Mouse (Mus musculus) kidney, embryonic 16.5 days (tissue): Measurements from ENCODE around the gene Pde6h. TPM values are rescaled to one million over a fixed set of nuclear protein-coding genes. Genes with fewer than 3 reads are reported as not detected.

Source experiments
- ATAC-seq: fragments of 200-750 bp; cut with Nextera tagmentation; 2 replicates; pipeline ENCODE4 v1.8.0; 2017; ENCODE audit warnings: moderate TSS enrichment; ENCODE audit not compliant: low FRiP score, low TSS enrichment
- H3K27ac ChIP-seq: fragments of 300-500 bp; sonication (generic); 2 replicates; pipeline ENCODE4 v1.5.1; 2014; ENCODE audit warnings: low read length
- H3K27me3 ChIP-seq: fragments of 300-500 bp; sonication (generic); 2 replicates; pipeline ENCODE4 v1.6.1; 2014; ENCODE audit warnings: low read length, control low read depth, mixed read lengths; ENCODE audit not compliant: insufficient read depth
- H3K36me3 ChIP-seq: fragments of 300-500 bp; sonication (generic); 2 replicates; pipeline ENCODE4 v1.6.1; 2014; ENCODE audit warnings: low read length, control low read depth, mixed read lengths; ENCODE audit not compliant: insufficient read depth
- H3K4me1 ChIP-seq: fragments of 300-500 bp; sonication (generic); 2 replicates; pipeline ENCODE4 v1.6.1; 2014; ENCODE audit warnings: low read length, control low read depth, mixed read lengths; ENCODE audit not compliant: insufficient read depth
- H3K4me2 ChIP-seq: fragments of 300-500 bp; sonication (generic); replicated peaks from 2 replicates; pipeline ENCODE4 v1.6.1; 2014; ENCODE audit warnings: low read depth, low read length
- H3K4me3 ChIP-seq: fragments of 300-500 bp; sonication (generic); 2 replicates; pipeline ENCODE4 v1.5.1; 2014; ENCODE audit warnings: mild to moderate bottlenecking, low read length
- H3K9ac ChIP-seq: fragments of 300-500 bp; sonication (generic); replicated peaks from 2 replicates; pipeline ENCODE4 v1.6.1; 2014; ENCODE audit warnings: low read length
- H3K9me3 ChIP-seq: fragments of 300-500 bp; sonication (generic); 2 replicates; pipeline ENCODE4 v1.6.1; 2016; ENCODE audit warnings: low read length, control low read depth
- WGBS: fragments of 180-500 bp; shearing (Covaris S2); extraction: QIAGEN DNeasy Blood & Tissue Kit; methylation state at CpG from one replicate; pipeline ENCODE4 v1.1.7; 2014; 5-methylcytosine and 5-hydroxymethylcytosine counted together
- polyA plus RNA-seq: library from polyadenylated mRNA; unstranded; fragments of >200 nt; fragmentation: Nextera tagmentation; extraction: Ambion mirVana; gene quantifications from 2 replicates; pipeline ENCODE4 v1.2.1, GENCODE M21; 2015

The Pde6h gene
- polyA plus RNA-seq, 1 experiment from 2014 or later: 0.55 TPM

DNA sequence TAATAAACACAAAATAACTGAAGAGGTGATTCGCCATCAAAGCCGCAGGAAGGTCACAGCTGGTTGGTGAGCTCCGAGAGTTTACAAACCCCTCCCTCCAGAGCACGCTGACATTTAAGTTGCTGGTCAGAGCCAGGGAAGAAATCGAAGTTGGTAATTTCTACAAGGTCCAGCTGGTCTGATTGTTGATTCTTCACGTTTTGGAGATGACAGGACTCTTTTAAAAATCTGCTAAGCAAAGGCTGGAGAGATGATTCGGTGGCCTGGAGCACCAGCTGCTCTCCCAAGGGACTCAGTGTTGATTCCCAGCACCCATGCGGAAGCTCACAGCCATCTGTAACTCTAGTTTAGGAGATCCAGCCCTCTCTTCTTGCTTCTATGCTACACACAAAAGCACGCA, 12.7 kb downstream of the Pde6h start:
- H3K9me3 ChIP-seq: no peaks in the 10 kb centered on the region
- H3K4me1 ChIP-seq: peaks cover 24% of the 10 kb centered on the region
- no peak overlapping the region for H3K27ac ChIP-seq
- H3K4me2 ChIP-seq: no peak overlapping the region
- H3K4me3 ChIP-seq: no peak overlapping the region
- H3K27me3 ChIP-seq: no peaks in the 10 kb centered on the region
- 81% methylated on average over 9 of the region's 9 CpGs for WGBS
- ATAC-seq: no peak
- H3K36me3 ChIP-seq: no peaks in the 10 kb centered on the region
- no peak overlapping the region for H3K9ac ChIP-seq

DNA sequence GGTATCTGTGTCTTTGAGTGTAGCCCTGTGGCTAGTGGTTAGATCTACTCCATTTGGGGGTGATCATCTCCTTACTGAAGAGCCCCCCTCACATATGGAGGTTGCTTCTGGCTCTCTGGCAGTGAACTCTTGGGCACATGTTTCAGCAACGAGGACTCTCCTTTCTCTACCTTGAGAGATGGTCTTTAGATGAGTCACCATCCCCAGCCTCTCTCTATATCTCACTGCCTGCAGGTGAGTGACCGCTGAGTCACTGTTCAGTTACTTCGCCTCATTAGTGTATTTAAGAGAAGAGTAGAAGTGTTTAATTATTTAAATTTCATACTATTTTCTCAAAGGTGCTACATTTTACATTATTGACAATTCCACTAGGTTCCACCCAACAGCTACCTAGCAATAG, 13.5 kb downstream of the Pde6h start:
- H3K4me2 ChIP-seq: no peak overlapping the region
- no peak for ATAC-seq
- WGBS: 82% methylated on average over 3 of the region's 3 CpGs

GRCm38 (mm10) chr6:136938331-136939126, 14.9 kb downstream of the Pde6h start:
- Histone ChIP-seq H3K4me2 (no peak overlapping the region), H3K9me3 (no peaks in the 10 kb centered on the region), H3K27me3 (no peaks in the 10 kb centered on the region), H3K27ac (peak overlapping the region; percentile 69), H3K4me3 (no peak overlapping the region), H3K9ac (no peak overlapping the region), H3K4me1 (peaks cover 32% of the 10 kb centered on the region), H3K36me3 (no peaks in the 10 kb centered on the region)
- no peak for ATAC-seq
- WGBS: 76% methylated on average over 18 of the region's 18 CpGs

More for the DNA sequence above, 13.5 kb downstream of the Pde6h start:
- H3K4me1 ChIP-seq: peaks cover 28% of the 10 kb centered on the region
- H3K27ac ChIP-seq: no peak overlapping the region
- H3K36me3 ChIP-seq: no peaks in the 10 kb centered on the region
- no peak overlapping the region for H3K4me3 ChIP-seq
- no peaks in the 10 kb centered on the region for H3K9me3 ChIP-seq
- no peak overlapping the region for H3K9ac ChIP-seq
- no peaks in the 10 kb centered on the region for H3K27me3 ChIP-seq

- Histone ChIP-seq H3K9me3 (no peaks in the 10 kb centered on the region), H3K4me3 (no peak overlapping the region), H3K36me3 (no peaks in the 10 kb centered on the region), H3K4me1 (peaks cover 32% of the 10 kb centered on the region), H3K9ac (no peak overlapping the region; the same call in 1 of the 2 replicates), H3K27me3 (no peaks in the 10 kb centered on the region), H3K4me2 (no peak overlapping the region), H3K27ac (peak overlapping the region; percentile 89)
- 83% methylated on average over 14 of the region's 14 CpGs for WGBS
- no peak for ATAC-seq
Measured at GRCm38 (mm10) chr6:136939326-136940187, 15.9 kb downstream of the Pde6h start.

- Histone ChIP-seq H3K27ac (peak overlapping the region; percentile 89), H3K36me3 (no peaks in the 10 kb centered on the region), H3K4me1 (peaks cover 32% of the 10 kb centered on the region), H3K4me2 (peak overlapping the region; percentile 44), H3K9ac (peak overlapping the region; percentile 47), H3K27me3 (no peaks in the 10 kb centered on the region), H3K4me3 (peak overlapping the region; percentile 29; the same call in 1 of the 2 replicates), H3K9me3 (no peaks in the 10 kb centered on the region)
- ATAC-seq: no peak
- 57% methylated on average over 11 of the region's 11 CpGs for WGBS
Measured at GRCm38 (mm10) chr6:136940188-136940960, 16.7 kb downstream of the Pde6h start.

DNA sequence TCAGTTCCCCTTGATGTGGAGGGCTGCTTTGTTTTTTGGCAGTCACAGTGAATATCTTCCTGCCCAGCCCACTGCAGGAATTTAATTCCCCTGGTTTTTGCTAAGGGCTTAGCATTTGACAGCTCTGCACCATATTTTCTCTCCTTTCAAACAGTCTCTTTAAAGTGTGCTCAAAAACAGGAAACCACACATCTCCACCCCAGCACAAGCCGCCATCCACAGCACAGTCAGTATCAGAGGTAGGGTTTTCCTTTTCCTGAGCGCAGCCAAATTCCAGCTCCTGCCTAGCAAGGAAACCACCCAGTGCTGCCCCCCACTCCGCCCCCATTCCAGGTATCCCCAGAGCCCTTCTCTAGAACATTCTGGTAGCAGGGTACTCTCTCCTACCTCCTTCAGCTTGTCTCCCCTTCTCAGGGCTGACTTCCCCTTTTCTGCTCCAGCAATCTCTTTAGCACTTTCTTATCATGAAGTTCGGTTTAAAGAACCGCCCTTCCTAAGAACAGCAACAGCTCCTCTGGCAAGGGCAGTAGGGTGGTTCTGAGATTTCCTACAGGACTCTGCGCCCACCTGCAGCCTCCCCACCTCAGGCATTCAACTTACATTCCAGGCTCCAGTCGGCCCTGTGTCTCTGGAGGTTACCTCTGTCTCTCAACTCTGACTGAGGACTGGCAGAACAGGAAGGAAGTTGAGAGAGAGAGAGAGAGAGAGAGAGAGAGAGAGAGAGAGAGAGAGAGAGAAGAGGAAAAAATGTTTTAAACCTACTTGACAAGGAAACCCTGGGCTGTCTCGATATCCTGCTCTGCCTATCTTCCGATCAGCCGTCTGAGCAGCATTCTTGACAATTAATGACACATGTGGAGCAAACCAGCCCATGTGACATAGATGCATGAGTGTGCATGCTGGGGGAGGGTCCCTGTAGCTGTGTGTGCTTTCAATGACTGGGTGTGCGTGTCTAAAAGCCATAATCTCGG, 17.7 kb downstream of the Pde6h start, which contains the start of gene Arhgdib:
Gene Arhgdib, minus strand, starts transcription at position 849 of the 971 bp plus-strand sequence.
- ATAC-seq: peak; percentile 69
- peak within 1 kb of the TSS; percentile 47 for H3K9ac ChIP-seq
- peak within 1 kb of the TSS; percentile 89 for H3K27ac ChIP-seq
- no peaks in the 10 kb centered on the region for H3K27me3 ChIP-seq
- no peaks in the 10 kb centered on the region for H3K36me3 ChIP-seq
- peak within 1 kb of the TSS; percentile 29 for H3K4me3 ChIP-seq
- 24% methylated on average over 12 of the region's 12 CpGs for WGBS
- H3K4me1 ChIP-seq: peaks cover 32% of the 10 kb centered on the region
- peak within 1 kb of the TSS; percentile 44 for H3K4me2 ChIP-seq
- H3K9me3 ChIP-seq: no peaks in the 10 kb centered on the region

GRCm38 (mm10) chr6:136942280-136942679, 18.6 kb downstream of the Pde6h start:
- Histone ChIP-seq H3K27ac (no peak overlapping the region), H3K4me2 (no peak overlapping the region), H3K4me3 (no peak overlapping the region), H3K36me3 (no peaks in the 10 kb centered on the region), H3K9ac (no peak overlapping the region), H3K27me3 (no peaks in the 10 kb centered on the region), H3K4me1 (peaks cover 32% of the 10 kb centered on the region), H3K9me3 (no peaks in the 10 kb centered on the region)
- WGBS: 82% methylated on average over 9 of the region's 9 CpGs
- no peak for ATAC-seq

- H3K4me2 ChIP-seq: no peak overlapping the region
- no peak overlapping the region for H3K27ac ChIP-seq
- H3K4me1 ChIP-seq: peaks cover 32% of the 10 kb centered on the region
- H3K9me3 ChIP-seq: no peaks in the 10 kb centered on the region
- H3K27me3 ChIP-seq: no peaks in the 10 kb centered on the region
- H3K9ac ChIP-seq: no peak overlapping the region
- no peaks in the 10 kb centered on the region for H3K36me3 ChIP-seq
- no peak overlapping the region for H3K4me3 ChIP-seq
- ATAC-seq: no peak
Measured at GRCm38 (mm10) chr6:136943392-136943791, 19.8 kb downstream of the Pde6h start.
